Mouse (Mus musculus) embryonic fibroblast, embryonic 13.5 days (primary cell): ENCODE data around the gene Tbc1d32.

ENCODE experiments used
- CTCF ChIP-seq: IDR thresholded peaks from 2 replicates; pipeline ENCODE4 v1.5.1; 2011; ENCODE audit warnings: mild to moderate bottlenecking, control low read depth, low read length, moderate library complexity, borderline replicate concordance; ENCODE audit not compliant: insufficient read depth
- POLR2A ChIP-seq: IDR thresholded peaks from 2 replicates; pipeline ENCODE4 v1.6.1; 2011; ENCODE audit warnings: low read depth, mild to moderate bottlenecking, control low read depth, low read length, moderate library complexity

DNA sequence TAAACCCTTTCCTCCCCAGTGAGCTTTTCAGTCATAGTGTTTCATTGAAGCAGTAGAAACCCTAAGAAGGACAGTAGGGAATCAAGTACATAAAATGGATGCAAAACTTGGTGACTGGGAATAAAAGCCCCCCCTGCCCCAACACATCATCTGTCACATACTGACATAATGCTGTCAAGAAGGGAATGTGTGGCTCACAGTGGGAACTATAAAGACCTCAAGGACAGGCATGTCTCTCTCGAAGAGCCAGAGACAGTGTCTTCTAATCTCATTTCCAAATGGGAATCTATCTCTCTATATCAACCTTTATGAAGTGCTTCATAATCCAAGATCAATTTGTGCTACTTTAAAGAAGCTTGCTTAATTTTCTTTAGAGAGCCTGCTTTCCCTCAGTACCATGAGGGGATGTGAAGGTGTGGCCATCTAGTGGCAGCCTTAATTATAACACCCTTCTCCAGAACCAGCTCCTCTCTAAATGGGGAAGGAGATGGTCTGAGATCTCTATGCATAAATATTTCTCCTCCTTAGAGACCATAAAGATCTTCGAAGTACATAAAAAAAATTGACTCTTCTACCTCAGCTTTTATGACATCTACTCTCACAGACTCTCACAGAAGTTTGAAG lies 248.5 kb downstream of the Tbc1d32 start:
- no peak for TF ChIP-seq CTCF
- TF ChIP-seq POLR2A, result no peak
